Mouse (Mus musculus) C2C12 (cell line): ENCODE measurements around the gene Muc5ac. TPM values are rescaled to one million over a fixed set of nuclear protein-coding genes. Genes with fewer than 3 reads are reported as not detected.

Source experiments
- H3K27me3 ChIP-seq: one replicate; pipeline ENCODE4 v1.6.1; 2011; ENCODE audit not compliant: control insufficient read depth, insufficient read depth, insufficient read length
- H3K36me3 ChIP-seq: one replicate; pipeline ENCODE4 v1.6.1; 2011; ENCODE audit not compliant: control insufficient read depth, insufficient read depth
- H3K4me3 ChIP-seq: one replicate; pipeline ENCODE4 v1.5.1; 2011; ENCODE audit warnings: mild to moderate bottlenecking, control low read depth; ENCODE audit not compliant: poor library complexity, insufficient read depth, severe bottlenecking
- H3K79me2 ChIP-seq: one replicate; pipeline ENCODE4 v1.6.1; 2011; ENCODE audit not compliant: control insufficient read depth, insufficient read depth
- H3K79me3 ChIP-seq: one replicate; pipeline ENCODE4 v1.6.1; 2011; ENCODE audit warnings: low read depth, control low read depth
- H3ac ChIP-seq: one replicate; pipeline ENCODE3; 2011; ENCODE audit warnings: low read depth; ENCODE audit not compliant: control insufficient read depth, insufficient read length
- CEBPB ChIP-seq: IDR thresholded peaks from one replicate; pipeline ENCODE4 v1.6.1; 2011; ENCODE audit warnings: low read depth, mild to moderate bottlenecking, control low read depth, moderate library complexity
- CTCF ChIP-seq: IDR thresholded peaks from one replicate; pipeline ENCODE4 v1.5.1; 2011; ENCODE audit not compliant: control insufficient read depth, insufficient read depth, insufficient read length
- FOSL1 ChIP-seq: IDR thresholded peaks from one replicate; pipeline ENCODE4 v1.8.0; 2011; ENCODE audit warnings: mild to moderate bottlenecking, low read length; ENCODE audit not compliant: poor library complexity, insufficient read depth, severe bottlenecking
- MAX ChIP-seq: IDR thresholded peaks from one replicate; pipeline ENCODE4 v1.6.1; 2011; ENCODE audit warnings: mild to moderate bottlenecking, control low read depth
- MYOD1 ChIP-seq: IDR thresholded peaks from one replicate; pipeline ENCODE4 v1.6.1; 2011; ENCODE audit warnings: low read depth; ENCODE audit not compliant: control insufficient read depth, insufficient read length
- MYOG ChIP-seq: IDR thresholded peaks from one replicate; pipeline ENCODE4 v1.6.1; 2011; ENCODE audit not compliant: control insufficient read depth, insufficient read length; ENCODE audit errors: extremely low read depth
- USF1 ChIP-seq: IDR thresholded peaks from one replicate; pipeline ENCODE4 v1.6.1; 2011; ENCODE audit warnings: low read depth, mild to moderate bottlenecking, control low read depth, moderate library complexity
- polyA plus RNA-seq: library from polyadenylated mRNA; unstranded; fragments of >200 nt; fragmentation: generic; extraction: Trizol; gene quantifications from one replicate; pipeline ENCODE4 v1.2.1, GENCODE M21; 2012; ENCODE audit warnings: missing spikeins

The Muc5ac gene
- polyA plus RNA-seq, 1 experiment = under 0.01 TPM

- H3K79me3 ChIP-seq = no peaks in the 10 kb centered on the region
- no peak overlapping the region for H3ac ChIP-seq
- H3K79me2 ChIP-seq = no peaks in the 10 kb centered on the region
- no peak for TF ChIP-seq CTCF
- no peak for TF ChIP-seq CEBPB
- no peak for TF ChIP-seq MAX
- TF ChIP-seq USF1 = no peak
- TF ChIP-seq MYOG = no peak
- TF ChIP-seq FOSL1 = no peak
- no peak for TF ChIP-seq MYOD1
- peaks cover 13% of the 10 kb centered on the region for H3K27me3 ChIP-seq
- no peaks in the 10 kb centered on the region for H3K36me3 ChIP-seq
- H3K4me3 ChIP-seq = no peak overlapping the region
Measured at GRCm38 (mm10) chr7:141770521-141770920, 18.3 kb upstream of the Muc5ac start.

GRCm38 (mm10) chr7:141770988-141771387, 17.8 kb upstream of the Muc5ac start:
- H3K79me3 ChIP-seq = no peaks in the 10 kb centered on the region
- peaks cover 12% of the 10 kb centered on the region for H3K27me3 ChIP-seq
- H3ac ChIP-seq = no peak overlapping the region
- no peaks in the 10 kb centered on the region for H3K79me2 ChIP-seq
- H3K36me3 ChIP-seq = no peaks in the 10 kb centered on the region
- no peak for TF ChIP-seq FOSL1
- TF ChIP-seq MYOG = no peak
- no peak for TF ChIP-seq MYOD1
- no peak for TF ChIP-seq CEBPB
- TF ChIP-seq USF1 = no peak
- TF ChIP-seq MAX = no peak
- TF ChIP-seq CTCF = no peak
- no peak overlapping the region for H3K4me3 ChIP-seq

GRCm38 (mm10) chr7:141772058-141772557, 16.7 kb upstream of the Muc5ac start:
- H3K79me3 ChIP-seq = no peaks in the 10 kb centered on the region
- H3ac ChIP-seq = no peak overlapping the region
- TF ChIP-seq MAX (no peak), CEBPB (no peak), CTCF (no peak), FOSL1 (no peak), USF1 (no peak), MYOD1 (no peak), MYOG (no peak)
- H3K79me2 ChIP-seq = no peaks in the 10 kb centered on the region
- H3K36me3 ChIP-seq = no peaks in the 10 kb centered on the region
- H3K27me3 ChIP-seq = peaks cover 12% of the 10 kb centered on the region
- no peak overlapping the region for H3K4me3 ChIP-seq

DNA sequence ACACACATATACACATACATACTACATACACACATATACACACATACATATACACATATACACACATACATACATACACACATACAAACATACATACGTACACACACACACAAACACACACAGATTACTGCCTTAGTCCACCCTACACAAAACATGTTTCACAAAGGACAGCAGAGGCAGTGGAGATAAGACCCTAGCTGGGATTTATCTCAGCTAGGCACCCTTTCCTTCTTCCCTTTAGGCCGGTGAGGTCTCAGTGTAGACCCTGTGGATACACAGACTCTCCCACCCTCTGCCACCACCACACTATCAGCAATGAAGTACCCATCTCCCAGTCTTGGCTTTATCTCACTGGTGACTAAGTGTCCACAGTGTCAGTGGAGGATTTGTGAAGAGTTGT, 13.9 kb upstream of the Muc5ac start:
- Histone ChIP-seq H3K79me3 (no peaks in the 10 kb centered on the region), H3K4me3 (no peak overlapping the region), H3K36me3 (no peaks in the 10 kb centered on the region), H3K79me2 (no peaks in the 10 kb centered on the region), H3K27me3 (peaks cover 28% of the 10 kb centered on the region), H3ac (no peak overlapping the region)
- TF ChIP-seq MYOG (no peak), MAX (no peak), CEBPB (no peak), FOSL1 (no peak), MYOD1 (no peak), USF1 (no peak), CTCF (no peak)

GRCm38 (mm10) chr7:141776199-141776598, 12.6 kb upstream of the Muc5ac start:
- H3K79me2 ChIP-seq = no peaks in the 10 kb centered on the region
- TF ChIP-seq FOSL1 (no peak), USF1 (no peak)
- H3ac ChIP-seq = no peak overlapping the region
- H3K79me3 ChIP-seq = no peaks in the 10 kb centered on the region
- H3K4me3 ChIP-seq = no peak overlapping the region
- no peaks in the 10 kb centered on the region for H3K36me3 ChIP-seq
- peaks cover 40% of the 10 kb centered on the region for H3K27me3 ChIP-seq

- Histone ChIP-seq H3K27me3 (peaks cover 37% of the 10 kb centered on the region), H3ac (no peak overlapping the region), H3K79me3 (no peaks in the 10 kb centered on the region), H3K79me2 (no peaks in the 10 kb centered on the region), H3K36me3 (no peaks in the 10 kb centered on the region), H3K4me3 (no peak overlapping the region)
- TF ChIP-seq MYOG (no peak), CEBPB (no peak), MAX (no peak), FOSL1 (no peak), USF1 (no peak), MYOD1 (no peak), CTCF (no peak)
Measured at GRCm38 (mm10) chr7:141794251-141794650, 5.5 kb downstream of the Muc5ac start.
